Mouse (Mus musculus) heart, embryonic 15.5 days (tissue): ENCODE measurements around the gene Otub2. TPM values are rescaled to one million over a fixed set of nuclear protein-coding genes. Genes with fewer than 3 reads are reported as not detected.
A peak's percentile ranks its signal among the peaks of the same experiment; 100 is the strongest.

Experiments used
- ATAC-seq: fragments of 200-750 bp; cut with Nextera tagmentation; replicated peaks from 2 replicates; pipeline ENCODE4 v1.8.0; 2017; ENCODE audit warnings: low read depth, moderate TSS enrichment; ENCODE audit not compliant: insufficient number of reproducible peaks, insufficient read depth, low FRiP score
- H3K27ac ChIP-seq: fragments of 300-500 bp; sonication (generic); 2 replicates; pipeline ENCODE4 v1.5.1; 2015; ENCODE audit warnings: mild to moderate bottlenecking, inconsistent platforms
- H3K27me3 ChIP-seq: fragments of 300-500 bp; sonication (generic); 2 replicates; pipeline ENCODE4 v1.6.1; 2015; ENCODE audit warnings: inconsistent platforms
- H3K36me3 ChIP-seq: fragments of 300-500 bp; sonication (generic); 2 replicates; pipeline ENCODE4 v1.6.1; 2015; ENCODE audit warnings: mild to moderate bottlenecking, inconsistent platforms
- H3K4me1 ChIP-seq: fragments of 300-500 bp; sonication (generic); replicated peaks from 2 replicates; pipeline ENCODE4 v1.6.1; 2015; ENCODE audit warnings: inconsistent platforms
- H3K4me2 ChIP-seq: fragments of 300-500 bp; sonication (generic); 2 replicates; pipeline ENCODE4 v1.6.1; 2015; ENCODE audit warnings: inconsistent platforms, mild to moderate bottlenecking, moderate library complexity
- H3K4me3 ChIP-seq: fragments of 300-500 bp; sonication (generic); 2 replicates; pipeline ENCODE4 v1.5.1; 2015; ENCODE audit warnings: mild to moderate bottlenecking, inconsistent platforms
- H3K9ac ChIP-seq: fragments of 300-500 bp; sonication (generic); 2 replicates; pipeline ENCODE4 v1.6.1; 2015; ENCODE audit warnings: mild to moderate bottlenecking, inconsistent platforms
- H3K9me3 ChIP-seq: fragments of 300-500 bp; sonication (generic); replicated peaks from 2 replicates; pipeline ENCODE4 v1.6.1; 2016; ENCODE audit warnings: inconsistent platforms
- WGBS: fragments of 180-500 bp; shearing (Covaris S2); methylation state at CpG from one replicate; pipeline ENCODE4 v1.1.7; 2015; ENCODE audit warnings: mixed read lengths; 5-methylcytosine and 5-hydroxymethylcytosine counted together
- polyA plus RNA-seq: library from polyadenylated mRNA; unstranded; fragments of >200 nt; fragmentation: Nextera tagmentation; extraction: Ambion mirVana; gene quantifications from 2 replicates; pipeline ENCODE4 v1.2.1, GENCODE M21; 2015

Otub2 gene
- polyA plus RNA-seq = 9.9 and 11.2 TPM in 2 replicates

- peak; percentile 98 for ATAC-seq
- Histone ChIP-seq H3K9ac (peak within 1 kb of the TSS; percentile 89), H3K4me3 (peak within 1 kb of the TSS; percentile 88), H3K9me3 (no peaks in the 10 kb centered on the region), H3K27ac (peak within 1 kb of the TSS; percentile 71), H3K4me1 (peaks cover 38% of the 10 kb centered on the region), H3K4me2 (peak within 1 kb of the TSS; percentile 88), H3K27me3 (no peaks in the 10 kb centered on the region), H3K36me3 (no peaks in the 10 kb centered on the region)
- WGBS = under 1% methylated on average over 57 of the region's 58 CpGs
Measured at GRCm38 (mm10) chr12:103388505-103389347, at the start of gene Otub2. TSS of gene Otub2 (plus strand) at chr12:103388682.

GRCm38 (mm10) chr12:103341212-103341611 lies 47.3 kb upstream of the Otub2 start:
- H3K9ac ChIP-seq = no peak overlapping the region

GRCm38 (mm10) chr12:103343456-103343855 lies 45.0 kb upstream of the Otub2 start:
- H3K27me3 ChIP-seq = no peaks in the 10 kb centered on the region
- 74% methylated on average over 8 of the region's 8 CpGs for WGBS
- no peak overlapping the region for H3K4me2 ChIP-seq
- H3K36me3 ChIP-seq = peaks cover 11% of the 10 kb centered on the region; the same call in 1 of the 2 replicates
- no peak overlapping the region for H3K9ac ChIP-seq
- ATAC-seq = no peak
- no peak overlapping the region for H3K27ac ChIP-seq
- no peak overlapping the region for H3K4me3 ChIP-seq
- peaks cover 27% of the 10 kb centered on the region for H3K4me1 ChIP-seq
- H3K9me3 ChIP-seq = no peaks in the 10 kb centered on the region

More at GRCm38 (mm10) chr12:103341212-103341611, 47.3 kb upstream of the Otub2 start:
- Histone ChIP-seq H3K9me3 (no peaks in the 10 kb centered on the region), H3K4me2 (no peak overlapping the region), H3K4me3 (no peak overlapping the region), H3K36me3 (peaks cover 11% of the 10 kb centered on the region; the same call in 1 of the 2 replicates), H3K27ac (no peak overlapping the region), H3K4me1 (peaks cover 14% of the 10 kb centered on the region), H3K27me3 (no peaks in the 10 kb centered on the region)
- no peak for ATAC-seq
- 71% methylated on average over 5 of the region's 5 CpGs for WGBS

GRCm38 (mm10) chr12:103344934-103345333 lies 43.5 kb upstream of the Otub2 start:
- no peak for ATAC-seq
- WGBS = 81% methylated on average over 7 of the region's 7 CpGs

GRCm38 (mm10) chr12:103346945-103347344 lies 41.5 kb upstream of the Otub2 start:
- no peaks in the 10 kb centered on the region for H3K9me3 ChIP-seq
- ATAC-seq = no peak
- 65% methylated on average over 8 of the region's 8 CpGs for WGBS
- peaks cover 14% of the 10 kb centered on the region for H3K4me1 ChIP-seq
- H3K36me3 ChIP-seq = peaks cover 16% of the 10 kb centered on the region; the same call in 1 of the 2 replicates
- no peak overlapping the region for H3K4me3 ChIP-seq
- H3K27me3 ChIP-seq = no peaks in the 10 kb centered on the region
- H3K4me2 ChIP-seq = no peak overlapping the region
- no peak overlapping the region for H3K27ac ChIP-seq
- H3K9ac ChIP-seq = no peak overlapping the region

More at GRCm38 (mm10) chr12:103344934-103345333, 43.5 kb upstream of the Otub2 start:
- Histone ChIP-seq H3K27ac (no peak overlapping the region), H3K36me3 (peaks cover 11% of the 10 kb centered on the region; the same call in 1 of the 2 replicates), H3K4me3 (no peak overlapping the region), H3K9me3 (no peaks in the 10 kb centered on the region), H3K4me1 (peaks cover 14% of the 10 kb centered on the region), H3K9ac (no peak overlapping the region), H3K4me2 (no peak overlapping the region), H3K27me3 (no peaks in the 10 kb centered on the region)

- H3K4me2 ChIP-seq = no peak overlapping the region
- 40% methylated on average over 5 of the region's 5 CpGs for WGBS
Measured at GRCm38 (mm10) chr12:103347406-103347805, 41.1 kb upstream of the Otub2 start.

GRCm38 (mm10) chr12:103348506-103348905 lies 40.0 kb upstream of the Otub2 start:
- WGBS = 2% methylated on average over 3 of the region's 3 CpGs
- H3K9me3 ChIP-seq = no peaks in the 10 kb centered on the region
- peaks cover 23% of the 10 kb centered on the region for H3K4me1 ChIP-seq
- H3K9ac ChIP-seq = no peak overlapping the region
- H3K27ac ChIP-seq = no peak overlapping the region
- H3K36me3 ChIP-seq = peaks cover 16% of the 10 kb centered on the region; the same call in 1 of the 2 replicates
- H3K27me3 ChIP-seq = no peaks in the 10 kb centered on the region
- H3K4me3 ChIP-seq = no peak overlapping the region
- no peak for ATAC-seq
- H3K4me2 ChIP-seq = no peak overlapping the region

More at GRCm38 (mm10) chr12:103347406-103347805, 41.1 kb upstream of the Otub2 start:
- Histone ChIP-seq H3K27me3 (no peaks in the 10 kb centered on the region), H3K9me3 (no peaks in the 10 kb centered on the region), H3K4me3 (no peak overlapping the region), H3K36me3 (peaks cover 16% of the 10 kb centered on the region; the same call in 1 of the 2 replicates), H3K4me1 (peaks cover 14% of the 10 kb centered on the region), H3K27ac (no peak overlapping the region), H3K9ac (no peak overlapping the region)
- ATAC-seq = no peak

GRCm38 (mm10) chr12:103352735-103353134 lies 35.7 kb upstream of the Otub2 start:
- H3K27me3 ChIP-seq = no peaks in the 10 kb centered on the region
- H3K27ac ChIP-seq = peak overlapping the region; percentile 91
- H3K4me2 ChIP-seq = peak overlapping the region; percentile 59
- no peaks in the 10 kb centered on the region for H3K9me3 ChIP-seq
- no peak for ATAC-seq
- H3K9ac ChIP-seq = peak overlapping the region; percentile 18; the same call in 1 of the 2 replicates
- peaks cover 36% of the 10 kb centered on the region for H3K4me1 ChIP-seq
- peaks cover 5% of the 10 kb centered on the region; the same call in 1 of the 2 replicates for H3K36me3 ChIP-seq
- WGBS = 81% methylated on average over 6 of the region's 6 CpGs
- H3K4me3 ChIP-seq = peak overlapping the region; percentile 40; the same call in 1 of the 2 replicates

- H3K9ac ChIP-seq = peak overlapping the region; percentile 46; the same call in 1 of the 2 replicates
- peak overlapping the region; percentile 59 for H3K4me2 ChIP-seq
- peaks cover 36% of the 10 kb centered on the region for H3K4me1 ChIP-seq
- H3K36me3 ChIP-seq = peaks cover 5% of the 10 kb centered on the region; the same call in 1 of the 2 replicates
- H3K27ac ChIP-seq = peak overlapping the region; percentile 91
- no peaks in the 10 kb centered on the region for H3K9me3 ChIP-seq
- peak; percentile 90 for ATAC-seq
- H3K4me3 ChIP-seq = peak overlapping the region; percentile 40
- WGBS = 11% methylated on average over 5 of the region's 5 CpGs
- no peaks in the 10 kb centered on the region for H3K27me3 ChIP-seq
Measured at GRCm38 (mm10) chr12:103353538-103353937, 34.9 kb upstream of the Otub2 start.

GRCm38 (mm10) chr12:103355746-103356414 lies 32.6 kb upstream of the Otub2 start, which contains the start of gene Asb2:
TSS of gene Asb2 (minus strand) at chr12:103356001.
- peak within 1 kb of the TSS; percentile 40 for H3K4me3 ChIP-seq
- no peak for ATAC-seq

GRCm38 (mm10) chr12:103356415-103356748 lies 32.1 kb upstream of the Otub2 start:
- Histone ChIP-seq H3K36me3 (no peaks in the 10 kb centered on the region), H3K4me1 (peaks cover 46% of the 10 kb centered on the region), H3K4me2 (peak overlapping the region; percentile 59; the same call in 1 of the 2 replicates), H3K27ac (peak overlapping the region; percentile 91), H3K9ac (no peak overlapping the region), H3K27me3 (no peaks in the 10 kb centered on the region), H3K4me3 (no peak overlapping the region), H3K9me3 (no peaks in the 10 kb centered on the region)
- 86% methylated on average over 4 of the region's 4 CpGs for WGBS
- no peak for ATAC-seq

More at GRCm38 (mm10) chr12:103355746-103356414, 32.6 kb upstream of the Otub2 start, which contains the start of gene Asb2:
- Histone ChIP-seq H3K4me2 (peak within 1 kb of the TSS; percentile 59), H3K27me3 (no peaks in the 10 kb centered on the region), H3K9ac (peak within 1 kb of the TSS; percentile 46), H3K36me3 (peaks cover 3% of the 10 kb centered on the region; the same call in 1 of the 2 replicates), H3K9me3 (no peaks in the 10 kb centered on the region), H3K27ac (peak within 1 kb of the TSS; percentile 91), H3K4me1 (peaks cover 46% of the 10 kb centered on the region)
- WGBS = 33% methylated on average over 14 of the region's 14 CpGs
